Mouse (Mus musculus) heart, postnatal 25 days (tissue): Measurements from ENCODE around the gene Crybg3. TPM values are rescaled to one million over a fixed set of nuclear protein-coding genes. Genes with fewer than 3 reads are reported as not detected.

Source experiments
- DNase-seq: peaks from one replicate; pipeline ENCODE4 v3.0.0; 2022; ENCODE audit warnings: low spot score
- intact Hi-C: fragments of 180-260 bp; cut with DNase I; formaldehyde crosslinking; loops from one replicate; pipeline ENCODE4 v1.15.1; 2025
- total RNA-seq, 2 experiments: library from RNA; stranded (reverse); gene quantifications; 2 replicates each; pipeline ENCODE4 v1.2.3; 2021

The Crybg3 gene
- total RNA-seq, 2 experiments from 2014 or later = 69.3 to 76.9 TPM

GRCm38 (mm10) chr16:59586276-59586675 is 14.5 kb downstream of the Crybg3 start:
- no peak for DNase-seq
- intact Hi-C loops = loop anchor here (2.0 kb wide), 1 partner anchor 15 kb away; no protein-coding TSS in a partner anchor

DNA sequence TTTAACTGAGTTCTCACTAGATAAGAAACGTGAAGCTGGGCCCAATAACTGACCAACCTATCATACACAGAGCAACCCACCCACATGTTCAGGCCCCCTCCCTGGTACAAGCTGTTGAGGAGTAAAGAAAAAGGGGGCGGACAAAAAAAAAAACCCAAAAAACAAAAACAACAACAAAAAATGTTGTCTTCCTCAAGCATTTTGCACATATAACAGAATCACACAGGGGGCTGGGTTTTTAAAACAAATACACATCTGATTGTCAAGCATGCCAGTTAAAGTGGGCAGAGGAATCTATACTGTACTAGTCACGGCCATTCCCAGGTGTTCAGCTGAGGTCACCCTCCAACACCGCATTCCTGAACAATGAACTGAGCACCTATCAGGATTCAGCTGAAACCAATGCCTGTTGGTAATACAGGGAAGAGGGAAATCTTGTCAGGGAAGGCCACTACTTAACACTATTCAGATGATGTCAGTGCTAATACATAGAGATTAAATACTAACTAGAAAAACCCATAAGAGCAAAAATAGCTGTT is 15.0 kb downstream of the Crybg3 start:
- no peak for DNase-seq
- intact Hi-C loops = loop anchor here (2.0 kb wide), 1 partner anchor 15 kb away; no protein-coding TSS in a partner anchor

- intact Hi-C loops = no loop called here
- DNase-seq = no peak
Observed at GRCm38 (mm10) chr16:59583515-59583914, 17.3 kb downstream of the Crybg3 start.

DNA sequence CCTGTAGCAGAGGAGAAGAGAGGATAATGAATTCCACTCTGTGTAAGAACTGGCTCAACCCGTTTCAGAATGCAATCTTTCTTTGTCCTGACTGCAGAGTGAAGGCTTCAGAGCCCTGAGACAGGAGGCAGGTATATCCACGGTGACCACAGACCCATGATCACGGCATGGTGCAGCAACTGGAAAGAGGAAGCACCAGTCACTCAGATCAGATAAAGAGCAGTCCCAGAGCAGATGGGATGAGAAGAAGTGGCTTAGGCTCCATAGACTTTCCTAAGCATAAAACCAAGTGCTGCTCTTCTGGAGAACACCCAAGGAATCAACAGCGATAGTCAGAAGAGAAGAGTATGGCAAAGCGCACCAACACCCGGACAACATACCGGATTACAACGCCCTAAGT is 21.5 kb downstream of the Crybg3 start:
- intact Hi-C loops = no loop called here
- no peak for DNase-seq

GRCm38 (mm10) chr16:59573961-59574360 is 26.8 kb downstream of the Crybg3 start:
- no peak for DNase-seq
- intact Hi-C loops = no loop called here

- intact Hi-C loops = no loop called here
- no peak for DNase-seq
Observed at GRCm38 (mm10) chr16:59572685-59573084, 28.1 kb downstream of the Crybg3 start.

DNA sequence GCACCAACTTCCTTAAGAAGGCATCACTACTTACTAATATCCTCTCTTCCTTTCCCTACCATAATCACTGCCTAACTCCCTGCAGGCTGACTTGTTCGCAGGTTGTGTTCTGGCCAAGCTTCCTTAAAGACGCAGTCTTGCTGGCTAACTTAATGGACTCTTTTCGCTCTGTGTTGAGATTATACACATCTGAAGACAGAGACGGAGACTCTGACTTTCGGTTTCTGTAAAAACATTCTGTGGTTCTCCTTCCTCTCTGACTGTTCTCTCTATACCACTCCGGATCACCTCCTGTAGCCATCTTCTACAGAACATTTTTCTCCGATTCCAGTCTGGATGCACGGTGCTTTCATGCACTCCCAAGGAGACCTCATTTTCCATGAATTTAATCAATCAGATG is 30.0 kb downstream of the Crybg3 start:
- intact Hi-C loops = loop anchor here (2.0 kb wide), 1 partner anchor 16 kb away; no protein-coding TSS in a partner anchor

GRCm38 (mm10) chr16:59569837-59570236 is 30.9 kb downstream of the Crybg3 start:
- no peak for DNase-seq
- intact Hi-C loops = loop anchor here (2.0 kb wide), 2 partner anchors 17 to 31 kb away; partner anchors contain the start of gene Crybg3

More for the DNA sequence above, 30.0 kb downstream of the Crybg3 start:
- DNase-seq = no peak

GRCm38 (mm10) chr16:59567721-59568381 is 32.9 kb downstream of the Crybg3 start:
- no peak for DNase-seq
- intact Hi-C loops = loop anchor here (2.0 kb wide), 1 partner anchor 33 kb away; the partner anchor contains the start of gene Crybg3

GRCm38 (mm10) chr16:59566437-59566836 is 34.3 kb downstream of the Crybg3 start:
- intact Hi-C loops = no loop called here
- DNase-seq = no peak

DNA sequence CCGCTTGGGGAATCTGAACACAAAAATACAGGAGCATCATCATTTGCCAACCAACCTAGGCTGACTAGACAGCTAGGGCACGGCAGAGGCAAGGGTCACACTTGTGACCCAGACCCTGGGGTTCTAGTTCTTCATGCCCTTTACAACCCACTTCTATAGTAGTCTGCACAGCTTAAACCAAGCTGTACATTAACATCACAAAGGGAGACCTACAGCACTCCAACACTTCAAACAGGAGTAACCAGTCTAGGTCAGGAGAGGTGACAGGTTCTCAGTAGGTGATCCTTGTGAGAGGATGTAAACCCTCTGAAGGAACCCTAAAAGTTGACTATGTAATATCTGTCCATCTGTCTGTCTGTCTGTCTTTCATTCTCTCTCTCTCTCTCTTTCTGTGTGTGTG is 35.1 kb downstream of the Crybg3 start:
- intact Hi-C loops = no loop called here

DNA sequence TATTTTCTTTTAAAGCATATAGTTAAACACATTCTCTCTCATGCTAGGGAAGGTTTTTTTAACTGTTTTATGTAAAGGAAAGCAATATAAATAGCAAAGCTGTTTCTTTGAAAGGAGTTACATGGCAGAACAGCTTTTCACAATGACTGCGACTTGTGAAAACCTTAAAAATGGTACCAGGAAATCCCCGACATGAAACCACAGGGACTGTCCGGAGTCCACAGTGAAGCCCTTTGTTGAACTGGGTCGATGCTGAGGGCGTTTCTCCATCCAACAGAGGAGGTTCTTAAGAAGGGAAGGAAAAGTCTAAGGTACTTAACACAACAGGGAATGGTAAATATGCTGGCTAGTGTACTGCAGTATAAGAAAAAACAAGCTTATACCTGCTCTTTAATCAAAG is 36.8 kb downstream of the Crybg3 start:
- DNase-seq = no peak
- intact Hi-C loops = no loop called here

More for the DNA sequence above, 35.1 kb downstream of the Crybg3 start:
- no peak for DNase-seq

DNA sequence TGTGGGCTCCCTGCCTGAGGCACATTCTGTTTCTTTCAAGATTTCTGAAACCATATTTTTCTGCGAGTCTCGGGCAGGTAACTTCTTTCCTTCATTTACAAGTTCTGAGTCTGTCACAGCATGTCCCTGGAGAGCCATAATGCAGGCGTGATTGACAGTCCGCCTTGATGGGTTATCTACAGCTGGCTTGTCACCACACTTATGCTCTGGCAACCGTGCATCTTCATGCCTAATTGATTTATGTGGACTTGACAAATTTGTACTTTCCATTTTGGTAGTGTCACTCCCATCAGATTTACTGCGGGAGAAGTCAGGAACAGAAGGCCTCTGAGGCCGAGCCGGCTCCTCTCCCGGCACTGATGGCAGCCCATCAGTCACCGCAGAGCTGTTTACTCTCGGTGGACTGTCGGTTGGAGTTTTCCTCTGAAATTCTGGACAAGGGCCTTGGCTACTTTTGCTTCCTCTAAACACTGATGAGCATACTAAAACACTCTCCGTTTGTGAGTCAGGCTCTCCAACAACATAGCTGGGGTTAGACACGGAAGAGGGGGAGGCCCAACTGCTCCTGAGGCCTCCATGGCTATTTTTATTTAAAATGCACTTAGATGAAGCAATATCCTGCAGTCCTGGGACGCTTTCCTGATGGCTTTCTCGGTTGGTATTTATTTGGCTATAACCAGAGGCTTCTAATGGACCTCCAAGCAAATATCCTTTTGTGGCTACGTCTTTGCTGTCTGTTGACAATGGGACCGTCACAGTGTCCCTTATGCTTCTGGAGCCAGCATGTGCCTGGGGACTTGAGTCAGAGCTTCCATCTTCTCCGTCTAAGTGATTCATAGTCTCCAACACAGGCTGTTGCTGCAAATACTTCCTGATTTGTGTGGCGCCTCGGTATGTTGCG is 41.2 kb downstream of the Crybg3 start:
- no peak for DNase-seq

DNA sequence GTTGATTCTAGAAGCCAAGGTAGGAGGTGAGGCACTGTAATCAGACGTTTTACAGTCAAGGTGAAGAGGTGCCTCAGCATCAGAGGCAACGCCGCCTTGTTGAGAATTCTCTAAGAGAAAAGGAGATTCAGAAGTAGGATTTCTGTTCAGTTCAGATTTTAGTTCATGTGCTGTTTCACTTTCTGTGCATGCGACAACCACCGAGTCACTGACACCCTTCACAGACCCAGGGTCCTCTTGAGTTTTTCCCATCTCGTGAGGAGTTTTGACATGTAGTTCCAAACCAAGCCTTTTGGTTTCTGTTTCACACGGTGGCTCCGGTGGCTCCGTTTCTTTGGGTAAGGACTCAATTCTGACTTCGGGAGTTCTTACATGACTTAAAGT is 41.9 kb downstream of the Crybg3 start:
- DNase-seq = no peak
- intact Hi-C loops = loop anchor here (5.0 kb wide), 1 partner anchor 38 kb away; no protein-coding TSS in a partner anchor

More for the DNA sequence above, 41.2 kb downstream of the Crybg3 start:
- intact Hi-C loops = loop anchor here (5.0 kb wide), 1 partner anchor 38 kb away; no protein-coding TSS in a partner anchor

GRCm38 (mm10) chr16:59553490-59554161 is 47.2 kb downstream of the Crybg3 start:
- intact Hi-C loops = no loop called here
- DNase-seq = no peak

DNA sequence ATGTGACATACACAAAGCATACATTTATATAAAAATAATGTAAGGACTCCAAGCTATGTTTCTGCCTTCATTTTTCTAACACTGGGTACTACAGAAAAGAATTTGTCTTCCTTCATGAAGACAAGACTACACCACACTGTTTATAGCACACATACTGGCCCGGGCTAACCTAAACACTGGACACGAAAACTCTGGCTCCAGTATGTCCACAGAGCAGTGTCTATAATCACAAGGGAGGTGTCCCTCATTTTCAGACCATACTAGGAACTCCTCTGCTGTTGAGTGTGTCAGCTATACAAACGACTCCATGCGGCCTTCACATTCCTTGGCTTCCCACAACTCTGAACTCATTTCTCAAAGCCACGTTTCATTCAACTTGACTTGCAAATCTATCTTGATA is 49.3 kb downstream of the Crybg3 start:
- intact Hi-C loops = no loop called here
- DNase-seq = no peak

- DNase-seq = no peak
- intact Hi-C loops = no loop called here
Observed at GRCm38 (mm10) chr16:59549631-59550030, 51.1 kb downstream of the Crybg3 start.

GRCm38 (mm10) chr16:59548582-59548947 is 52.2 kb downstream of the Crybg3 start:
- intact Hi-C loops = no loop called here
- DNase-seq = no peak

DNA sequence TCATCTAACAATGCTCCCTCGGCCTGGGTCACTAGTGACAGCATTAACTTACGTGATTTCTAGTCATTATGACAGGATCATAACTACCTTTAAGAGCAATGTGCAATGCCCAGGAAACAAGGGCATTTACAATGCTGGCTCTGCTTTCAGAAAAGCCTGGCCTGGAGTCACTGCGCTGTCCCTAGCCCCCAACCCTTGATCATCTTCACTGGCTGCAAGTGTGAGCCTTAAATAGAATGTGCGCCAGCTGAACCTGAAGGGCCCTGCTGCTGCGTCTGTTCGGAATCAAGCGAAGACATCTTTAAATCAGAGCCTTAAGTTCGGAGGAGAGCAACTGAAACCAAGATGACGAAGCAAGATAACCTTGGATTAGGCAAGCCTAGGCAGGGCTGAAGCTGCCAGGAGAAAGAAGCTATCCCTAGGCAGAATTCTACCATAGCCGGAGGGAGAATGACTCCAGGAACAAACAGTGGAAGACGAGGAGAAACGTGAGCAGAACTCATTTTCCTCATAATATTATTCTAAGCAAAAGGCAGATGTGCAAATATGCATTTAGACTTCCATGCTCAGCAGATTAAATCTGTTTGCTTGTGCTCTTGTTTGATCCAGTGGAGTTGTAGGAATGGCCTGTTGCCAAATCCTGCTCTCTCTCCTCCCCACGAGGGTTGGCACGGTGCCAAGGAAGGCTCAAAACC is 52.7 kb downstream of the Crybg3 start:
- intact Hi-C loops = no loop called here
- no peak for DNase-seq
